Mouse (Mus musculus): ENCODE measurements around the gene Ap1g2.

GRCm38 (mm10) chr14:55083481-55083880, 22.9 kb downstream of the Ap1g2 start:
- no peak for TF ChIP-seq CTCF (IDR thresholded peaks at IDR 0.05; ENCODE audit: control insufficient read depth, insufficient read depth, low read length)
- TF ChIP-seq POLR2A (IDR thresholded peaks at IDR 0.05; ENCODE audit: borderline replicate concordance, control insufficient read depth, low read depth, low read length) = no peak

Measured in bone marrow, adult 2 months (tissue).